Comparison of ENCODE assay signal across 12 mouse cellular contexts in the genomic region with DNA sequence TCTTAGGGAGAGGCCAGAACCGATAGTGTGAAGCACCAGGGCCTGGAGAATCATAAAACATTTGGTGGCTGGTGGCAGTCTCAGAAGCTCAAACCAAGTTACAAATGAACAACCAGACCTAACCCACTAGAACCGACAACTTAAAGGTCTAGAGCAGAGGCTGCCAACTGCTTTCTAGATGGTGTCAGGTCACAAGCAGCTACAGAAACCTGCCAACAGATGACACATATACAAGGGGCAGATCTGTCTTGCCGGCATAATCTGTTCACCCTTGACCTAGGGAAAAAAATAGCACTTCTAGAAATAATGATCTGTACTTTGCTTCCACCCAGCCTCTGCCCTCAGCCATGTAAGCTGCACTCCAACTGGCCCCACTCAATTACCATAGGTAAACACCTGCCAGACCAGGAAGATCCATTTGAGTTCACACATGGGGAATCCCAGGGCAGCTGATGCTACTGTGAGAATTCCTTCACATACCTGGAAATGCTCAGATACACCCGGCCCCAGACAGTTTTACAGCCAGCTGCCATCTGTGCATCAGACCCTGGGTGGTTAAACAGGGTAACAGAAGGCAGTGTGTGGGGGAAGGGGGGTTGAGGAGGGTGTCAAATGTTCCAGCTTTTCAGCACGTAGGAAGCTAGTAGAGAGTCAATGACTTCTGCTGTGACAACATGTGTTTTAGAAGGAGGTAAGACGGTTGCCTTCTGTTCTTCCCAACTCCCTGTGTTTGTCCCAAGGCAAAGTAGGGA. TPM values are rescaled to one million over a fixed set of nuclear protein-coding genes. Genes with fewer than 3 reads are reported as not detected.
A peak's percentile ranks its signal among the peaks of the same experiment; 100 is the strongest.
DNase-seq lines count a peak whose midpoint lies in the region; ATAC-seq and TF ChIP-seq lines count a peak whose summit lies in the region.
"Had no signal": no experiment of that assay in that cellular context is flagged by ENCODE, and none has a peak within 500 bp of the region (broad histone marks: within the 10 kb centered on the region; RNA-seq: fewer than 3 reads in every experiment).

No protein-coding gene starts in this region.

- H3K27ac ChIP-seq in kidney, embryonic 14.5 days (ENCODE audit: low read depth, low read length) = no peak overlapping the region

- no peak overlapping the region for H3K9ac ChIP-seq in kidney, embryonic 14.5 days (ENCODE audit: low read depth, low read length)

- H3K27me3 ChIP-seq in kidney, embryonic 14.5 days (ENCODE audit: control insufficient read depth, insufficient read depth, low read length) = no peaks in the 10 kb centered on the region

- H3K36me3 ChIP-seq in kidney, embryonic 14.5 days (ENCODE audit: control insufficient read depth, insufficient read depth, low read length) = peaks cover 76% of the 10 kb centered on the region

- DNase-seq in kidney, adult 11 months = no peak
- peak; percentile 88 for DNase-seq in brain, adult 2 months (ENCODE audit: low read depth, low spot score)
- peak; percentile 55 for DNase-seq in brain, embryonic 14.5 days (ENCODE audit: low read depth)
- DNase-seq in layer of hippocampus, adult 18-20 months (ENCODE audit: low spot score in 2 of 2) = peak; percentile 56 to 84
- no peak for DNase-seq in thymus, postnatal 25 days
- no peak for DNase-seq in urinary bladder, adult 2 months (ENCODE audit: low spot score)
- DNase-seq: lung, postnatal 36 days had no signal

- TF ChIP-seq CTCF in brain, embryonic 14.5 days (IDR thresholded peaks at IDR 0.05; ENCODE audit: borderline replicate concordance, extremely low read depth, insufficient read depth, insufficient read length) = no peak

- TF ChIP-seq POLR2A in brain, embryonic 14.5 days (IDR thresholded peaks at IDR 0.05; ENCODE audit: borderline replicate concordance, extremely low read depth, insufficient read depth, insufficient read length, poor library complexity, severe bottlenecking) = no peak

- no peak overlapping the region for H3K4me2 ChIP-seq in kidney, embryonic 14.5 days (replicated peaks; ENCODE audit: low read depth, low read length)

- no peaks in the 10 kb centered on the region for H3K4me1 ChIP-seq in kidney, embryonic 14.5 days (ENCODE audit: control insufficient read depth, insufficient read depth, low read length)

- no peak overlapping the region for H3K4me3 ChIP-seq in kidney, embryonic 14.5 days (ENCODE audit: low read length)

- no peaks in the 10 kb centered on the region for H3K9me3 ChIP-seq in kidney, embryonic 14.5 days (ENCODE audit: control insufficient read depth, low read length)
- H3K9me3 ChIP-seq: G1E had no signal

- 19% methylated on average over 6 of the region's 6 CpGs for WGBS in kidney, embryonic 14.5 days

- ATAC-seq in kidney, embryonic 14.5 days (ENCODE audit: low FRiP score, low TSS enrichment) = peak; percentile 71; the same call in 1 of the 2 replicates
- no peak for ATAC-seq in granulocyte monocyte progenitor cell, adult 5-6 weeks (replicated peaks; ENCODE audit: poor library complexity, severe bottlenecking)

RNA-seq across cellular contexts. Expression of a gene that starts 9.9 kb away (rescaled TPM):
- polyA plus RNA-seq in kidney, embryonic 14.5 days (2014; fragmentation: Nextera tagmentation; extraction: Ambion mirVana) = 26.5 and 28.2 TPM in 2 replicates
- 36.3 and 38.6 TPM in 2 replicates for polyA plus RNA-seq in brain, embryonic 14.5 days (2012; rRNA removed)
- total RNA-seq in layer of hippocampus, adult 18-20 months (2021) = 10 to 100 TPM; 25.0 to 27.2 TPM
- 11.8 and 19.4 TPM in 2 replicates for total RNA-seq in granulocyte monocyte progenitor cell, adult 5-6 weeks (2014; fragmentation: Nextera tagmentation)
- 14.8 and 32.0 TPM in 2 replicates for total RNA-seq in granulocyte monocyte progenitor cell, adult 5-6 weeks (2017)
- polyA plus RNA-seq in urinary bladder, adult 2 months (2012; rRNA removed) = 15.0 and 17.4 TPM in 2 replicates

RNA-seq across cellular contexts. Expression of a gene that starts 18.9 kb away (rescaled TPM):
- 93.9 and 106 TPM in 2 replicates for polyA plus RNA-seq in kidney, embryonic 14.5 days (2014; fragmentation: Nextera tagmentation; extraction: Ambion mirVana)
- polyA plus RNA-seq in brain, embryonic 14.5 days (2012; rRNA removed) = 36.5 and 47.6 TPM in 2 replicates
- 10 to 100 TPM; 59.3 to 59.4 TPM for total RNA-seq in layer of hippocampus, adult 18-20 months (2021)
- total RNA-seq in granulocyte monocyte progenitor cell, adult 5-6 weeks (2014; fragmentation: Nextera tagmentation) = 109 and 123 TPM in 2 replicates
- total RNA-seq in granulocyte monocyte progenitor cell, adult 5-6 weeks (2017) = 67.6 and 77.7 TPM in 2 replicates
- 29.9 and 32.4 TPM in 2 replicates for polyA plus RNA-seq in urinary bladder, adult 2 months (2012; rRNA removed)

RNA-seq across cellular contexts. Expression of a gene that starts 20.8 kb away (rescaled TPM):
- 0.09 TPM in 1 of 2 replicates, not detected in the other for polyA plus RNA-seq in kidney, embryonic 14.5 days (2014; fragmentation: Nextera tagmentation; extraction: Ambion mirVana)
- 0.04 and 0.05 TPM in 2 replicates for polyA plus RNA-seq in brain, embryonic 14.5 days (2012; rRNA removed)
- total RNA-seq in layer of hippocampus, adult 18-20 months (2021) = not detected
- total RNA-seq in granulocyte monocyte progenitor cell, adult 5-6 weeks (2014; fragmentation: Nextera tagmentation) = not detected in 2 replicates
- 0.04 TPM in 1 of 2 replicates, not detected in the other for total RNA-seq in granulocyte monocyte progenitor cell, adult 5-6 weeks (2017)
- polyA plus RNA-seq in urinary bladder, adult 2 months (2012; rRNA removed) = 0.07 and 0.15 TPM in 2 replicates
- total RNA-seq: G1E; left cerebral cortex, postnatal 14 days had no signal
- polyA plus RNA-seq: G1E; stomach, embryonic 14.5 days had no signal

RNA-seq across cellular contexts. Expression of a gene that starts 23.3 kb away (rescaled TPM):
- 42.5 and 50.6 TPM in 2 replicates for polyA plus RNA-seq in kidney, embryonic 14.5 days (2014; fragmentation: Nextera tagmentation; extraction: Ambion mirVana)
- polyA plus RNA-seq in brain, embryonic 14.5 days (2012; rRNA removed) = 56.9 and 67.0 TPM in 2 replicates
- total RNA-seq in layer of hippocampus, adult 18-20 months (2021) = 10 to 100 TPM; 61.0 to 65.1 TPM
- total RNA-seq in granulocyte monocyte progenitor cell, adult 5-6 weeks (2014; fragmentation: Nextera tagmentation) = 144 TPM in 2 replicates
- 61.1 and 61.6 TPM in 2 replicates for total RNA-seq in granulocyte monocyte progenitor cell, adult 5-6 weeks (2017)
- polyA plus RNA-seq in urinary bladder, adult 2 months (2012; rRNA removed) = 73.3 and 80.1 TPM in 2 replicates

RNA-seq across cellular contexts. Expression of a gene that starts 58.5 kb away (rescaled TPM):
- polyA plus RNA-seq in kidney, embryonic 14.5 days (2014; fragmentation: Nextera tagmentation; extraction: Ambion mirVana) = not detected in 2 replicates
- 1.8 and 4.0 TPM in 2 replicates for polyA plus RNA-seq in brain, embryonic 14.5 days (2012; rRNA removed)
- total RNA-seq in layer of hippocampus, adult 18-20 months (2021) = not detected
- not detected in 2 replicates for total RNA-seq in granulocyte monocyte progenitor cell, adult 5-6 weeks (2014; fragmentation: Nextera tagmentation)
- not detected in 2 replicates for total RNA-seq in granulocyte monocyte progenitor cell, adult 5-6 weeks (2017)
- polyA plus RNA-seq in urinary bladder, adult 2 months (2012; rRNA removed) = not detected in 2 replicates
- total RNA-seq: G1E; left cerebral cortex, postnatal 14 days had no signal
- polyA plus RNA-seq: G1E had no signal

Comparison
In these comparisons a context has a peak if more than half of its experiments do, and no peak if none do; other contexts are left out.
1. DNase-seq: peak in brain, adult 2 months (single experiment), brain, embryonic 14.5 days (single experiment) and layer of hippocampus, adult 18-20 months (2 of 2); none in kidney, adult 11 months (single experiment), thymus, postnatal 25 days (single experiment) and urinary bladder, adult 2 months (single experiment).